Mouse (Mus musculus) embryonic fibroblast, embryonic 13.5 days (primary cell): ENCODE measurements around the gene Chst11.

ENCODE experiments used
- CTCF ChIP-seq: IDR thresholded peaks from 2 replicates; pipeline ENCODE4 v1.5.1; 2011; ENCODE audit warnings: mild to moderate bottlenecking, control low read depth, low read length, moderate library complexity, borderline replicate concordance; ENCODE audit not compliant: insufficient read depth
- POLR2A ChIP-seq: IDR thresholded peaks from 2 replicates; pipeline ENCODE4 v1.6.1; 2011; ENCODE audit warnings: low read depth, mild to moderate bottlenecking, control low read depth, low read length, moderate library complexity

DNA sequence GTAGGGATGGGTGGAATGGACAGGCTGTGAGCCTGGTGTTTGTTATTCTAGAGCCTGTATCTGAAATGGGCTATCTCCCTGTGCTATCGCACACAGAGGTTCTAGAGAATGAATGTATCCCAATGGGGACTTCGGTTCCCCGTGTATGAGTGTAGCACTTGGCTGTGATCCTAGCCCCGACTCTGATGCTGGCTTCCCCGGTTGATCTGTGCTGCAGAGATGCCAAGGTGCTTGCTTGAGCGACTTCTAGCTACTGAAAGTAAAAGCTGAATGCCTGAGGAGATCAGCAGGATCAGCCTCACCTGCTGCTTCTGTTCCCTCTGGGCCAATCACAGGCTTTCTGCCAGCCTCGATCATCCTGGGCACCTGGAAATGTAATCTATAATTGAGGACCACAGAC, 91.5 kb downstream of the Chst11 start:
- TF ChIP-seq CTCF (no peak), POLR2A (no peak)
